Mouse (Mus musculus) embryo, embryonic 9.5 days (tissue): ENCODE data around the gene Cmc2.
A peak's percentile ranks its signal among the peaks of the same experiment; 100 is the strongest.

Experiments
- DNase-seq: peaks from one replicate; pipeline ENCODE4 v3.0.0-alpha.2; 2017; ENCODE audit errors: extremely low spot score

Cmc2 gene

DNA sequence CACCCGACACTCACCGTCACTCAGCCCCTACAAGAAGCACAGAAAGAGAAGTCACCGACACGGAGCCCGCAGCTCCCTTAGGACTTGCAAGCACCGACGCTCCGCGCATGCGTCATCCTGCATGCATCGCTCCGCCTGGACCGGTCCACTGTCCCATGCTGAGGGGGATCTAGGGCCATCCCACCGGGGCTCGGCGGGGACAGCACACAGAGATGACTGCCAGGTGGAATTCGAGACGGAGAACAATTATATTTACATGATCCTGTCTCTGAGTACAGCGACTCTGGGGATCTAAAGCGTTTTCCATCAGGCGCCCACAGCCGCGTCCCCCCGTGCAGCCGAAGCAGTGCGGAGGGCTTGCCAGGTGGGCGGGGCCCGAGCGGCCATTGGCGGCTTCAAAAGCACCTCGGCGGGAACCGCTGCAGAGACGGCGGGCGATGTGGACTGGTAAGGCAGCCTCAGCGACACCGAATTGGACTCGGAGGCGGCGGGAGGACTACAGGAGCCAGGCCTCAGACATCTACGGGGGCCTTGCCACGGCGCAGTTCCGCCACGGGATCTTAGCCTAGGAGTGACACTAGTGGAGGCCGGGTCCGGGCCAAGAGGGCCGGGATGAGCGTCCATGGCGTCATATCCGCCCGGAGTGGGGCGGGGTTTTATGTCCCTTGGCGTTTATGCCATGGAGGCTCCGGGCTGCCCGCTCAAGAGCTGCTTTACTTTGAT, at the start of gene Cmc2, which contains the start of gene Cenpn:
Cmc2 (minus strand) TSS at position 119 of the 723 bp plus-strand sequence.
Cenpn (plus strand) TSS at position 394 of the 723 bp plus-strand sequence.
- peak; percentile 97 for DNase-seq

DNA sequence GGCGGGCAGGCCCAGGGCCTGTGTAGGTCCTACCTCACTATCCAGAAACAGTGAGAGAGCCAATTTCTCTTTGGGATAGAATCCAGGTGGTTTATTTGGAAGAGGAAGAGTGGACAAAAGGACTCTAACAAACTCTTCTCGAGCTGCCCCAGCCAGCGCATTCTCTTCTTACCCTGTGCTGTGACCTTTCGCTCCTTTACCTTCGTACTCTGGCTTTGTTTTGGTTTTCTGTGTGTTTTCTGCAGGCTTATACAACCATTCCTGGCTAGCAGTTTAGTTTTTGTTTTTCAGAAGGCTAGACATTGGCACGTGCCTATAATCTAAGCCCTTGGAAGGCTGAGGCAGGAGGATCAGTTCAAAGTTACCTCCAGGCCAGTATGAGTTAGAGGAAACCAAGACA, 48.3 kb upstream of the Cmc2 start:
- no peak for DNase-seq

DNA sequence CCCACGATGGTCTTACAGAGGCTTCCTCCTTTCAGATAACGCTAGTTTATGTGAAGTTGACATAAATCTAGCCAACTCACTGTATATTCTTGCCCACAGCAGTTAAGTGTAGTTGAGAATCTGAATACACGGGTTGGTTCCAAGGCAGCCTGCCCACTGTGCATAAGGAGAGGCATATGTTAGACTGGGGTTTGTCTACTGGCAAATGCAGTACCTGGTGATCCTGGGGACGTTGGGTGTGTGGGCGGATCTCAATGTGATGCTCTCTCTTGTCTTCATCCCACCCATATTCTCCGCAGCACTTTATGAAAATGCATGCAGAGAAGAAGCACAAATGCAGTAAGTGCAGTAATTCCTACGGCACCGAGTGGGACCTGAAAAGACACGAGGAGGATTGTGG, 33.2 kb upstream of the Cmc2 start:
- DNase-seq, result no peak

DNA sequence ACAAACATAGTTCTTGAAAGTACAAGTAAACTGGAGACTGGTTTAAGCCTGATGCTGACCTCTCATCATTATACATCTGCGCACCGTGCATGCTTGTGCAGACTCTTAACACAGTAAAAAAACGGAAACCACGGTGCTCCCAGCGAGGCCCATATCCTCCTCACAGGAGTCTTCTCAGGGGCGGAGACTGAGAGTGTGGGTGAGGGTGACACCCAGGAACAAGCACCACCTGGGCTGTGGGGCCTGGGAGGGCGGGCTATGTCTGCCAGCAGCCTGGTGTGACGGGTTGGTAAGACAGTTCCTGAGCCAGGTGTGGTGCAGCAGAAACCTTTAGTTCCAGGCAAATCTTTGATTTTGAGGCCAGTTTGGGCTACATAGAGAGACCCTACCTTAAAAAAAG, 31.2 kb upstream of the Cmc2 start:
- DNase-seq, result no peak

DNA sequence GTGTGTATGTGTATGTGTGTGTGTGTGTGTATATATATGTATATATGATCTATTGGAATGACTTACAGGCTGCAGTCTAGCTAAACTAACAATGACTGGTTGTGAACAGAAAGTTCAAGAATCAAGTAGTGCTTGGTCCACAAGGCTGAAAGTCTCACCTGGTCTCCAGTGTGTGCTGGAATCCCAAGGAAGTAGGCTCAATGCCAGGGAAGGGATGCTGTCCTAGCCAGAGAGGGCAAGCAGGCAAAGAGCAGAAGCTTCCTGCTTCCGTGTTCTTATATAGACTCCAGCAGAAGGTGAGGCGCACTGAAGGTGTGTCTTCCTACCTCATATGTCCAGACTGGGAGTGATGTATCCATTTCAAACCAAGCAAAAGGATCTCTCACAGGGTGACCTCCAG, 30.5 kb upstream of the Cmc2 start:
- no peak for DNase-seq

DNA sequence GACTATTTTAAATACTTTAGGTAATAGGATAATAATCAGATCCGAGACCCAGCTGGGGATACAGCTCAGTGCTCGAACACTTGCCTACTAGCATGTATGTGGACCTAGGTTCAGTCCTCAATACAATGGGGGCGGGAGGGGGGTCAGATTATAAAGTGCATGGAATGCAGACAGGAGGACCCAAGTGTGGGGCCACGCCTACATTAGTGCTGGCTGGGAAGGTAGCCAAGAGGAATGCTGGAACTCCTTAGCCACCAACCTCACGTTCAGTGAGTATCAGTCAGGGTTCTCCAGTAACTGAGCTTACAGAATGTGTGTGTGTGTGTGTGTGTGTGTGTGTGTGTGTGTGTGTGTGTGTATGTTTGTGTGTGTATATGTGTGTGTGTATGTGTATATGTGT, 30.1 kb upstream of the Cmc2 start:
- no peak for DNase-seq

DNA sequence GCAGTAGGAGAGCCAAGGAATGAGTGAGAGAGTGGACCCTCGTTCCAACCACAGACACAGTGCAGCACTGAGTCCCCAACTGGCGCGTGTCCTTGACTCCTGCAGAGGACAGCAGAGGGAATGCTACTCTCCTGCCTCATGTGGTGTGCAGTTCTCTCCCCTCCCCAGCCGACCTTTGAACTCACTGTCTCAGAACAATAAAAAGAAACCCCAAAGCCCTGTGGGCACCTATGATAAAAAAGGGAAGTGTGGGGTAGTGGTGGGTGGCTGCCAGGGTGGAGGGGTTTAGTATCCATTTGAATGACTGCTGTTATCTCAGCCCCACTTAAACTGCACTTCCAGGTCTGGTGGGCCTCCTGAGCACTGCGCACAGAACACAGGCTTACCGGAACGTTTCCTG, 26.3 kb upstream of the Cmc2 start:
- no peak for DNase-seq

DNA sequence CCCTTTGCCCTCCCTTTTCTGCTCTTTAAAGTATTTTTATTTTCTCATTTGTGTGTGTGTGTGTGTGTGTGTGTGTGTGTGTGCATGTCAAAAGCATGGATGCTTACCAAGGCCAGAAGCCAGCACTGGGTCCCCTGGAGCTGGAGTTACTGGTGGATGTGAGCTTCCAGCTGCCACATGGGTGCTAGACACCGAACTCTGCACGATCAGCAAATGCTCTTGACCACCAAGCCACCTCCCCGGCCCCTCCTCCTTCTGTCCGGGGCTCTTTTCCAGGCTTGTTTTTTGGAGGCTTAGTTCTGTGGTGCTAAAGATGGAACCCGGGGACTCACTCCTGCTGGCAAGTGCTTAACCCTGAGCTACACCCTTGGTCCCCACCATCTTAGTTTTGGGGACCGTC, 25.6 kb upstream of the Cmc2 start:
- no peak for DNase-seq

DNA sequence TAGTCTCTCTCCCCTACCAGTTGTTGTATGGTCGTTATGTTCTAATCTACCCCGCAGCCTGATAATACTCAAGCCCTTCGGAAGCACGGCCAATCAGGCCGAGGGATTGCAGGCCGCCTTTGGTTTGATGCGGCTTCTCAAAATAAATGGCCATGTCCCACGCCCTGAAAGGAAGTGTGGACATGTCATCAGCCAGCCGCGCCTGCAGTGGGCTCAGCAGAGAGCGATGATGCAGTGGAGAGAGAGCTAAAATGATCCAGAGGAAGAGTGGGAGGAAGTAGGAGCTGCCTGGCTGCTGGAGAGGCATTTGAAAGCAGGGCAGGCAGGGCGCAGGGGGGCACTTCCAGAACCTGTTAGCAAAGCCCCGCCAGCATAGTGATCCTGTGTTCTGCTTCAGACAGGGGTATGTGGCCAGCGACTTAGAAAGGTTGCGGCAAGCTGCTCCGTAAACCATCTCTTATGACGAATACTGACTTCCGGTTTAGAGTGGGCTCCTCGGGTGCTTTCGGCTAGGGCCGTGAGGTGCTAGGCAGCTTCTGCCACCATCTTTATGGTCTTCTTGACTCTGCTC, 25.1 kb upstream of the Cmc2 start:
- DNase-seq, result no peak

DNA sequence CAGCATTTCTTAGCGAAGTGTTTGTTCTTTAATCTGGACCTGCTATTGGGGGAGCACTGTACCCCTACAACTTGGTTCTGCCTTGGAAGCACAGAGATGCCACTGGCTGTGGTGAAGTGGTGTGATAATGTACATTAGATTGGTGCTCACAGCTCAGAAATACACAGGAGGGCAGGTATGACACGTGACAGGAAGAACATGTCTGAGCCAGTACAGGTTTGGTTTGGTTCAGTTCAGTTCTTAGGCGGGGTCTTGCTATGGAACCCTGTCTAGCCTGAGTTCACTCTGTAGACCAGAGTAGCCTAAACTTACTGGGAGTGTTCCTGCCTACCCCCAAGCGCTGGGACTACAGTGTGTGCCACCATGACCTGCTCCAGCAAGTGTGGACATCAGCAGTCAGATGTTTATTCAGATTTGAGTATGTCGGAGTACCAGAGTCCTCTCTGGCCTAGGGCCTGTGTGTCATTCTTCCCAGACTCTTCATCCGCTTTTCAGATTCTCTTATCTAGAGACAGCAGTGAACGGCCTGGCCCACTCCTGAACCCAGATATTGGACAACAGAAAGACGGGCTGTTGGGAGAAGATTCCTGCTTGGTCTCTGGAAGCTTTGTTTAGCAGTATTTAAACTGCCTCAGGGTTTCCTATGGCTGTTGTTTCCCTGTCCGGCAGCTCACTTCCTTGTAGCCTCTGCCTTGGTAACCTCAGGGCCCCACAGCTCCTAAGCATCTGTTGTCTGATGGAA, 24.1 kb upstream of the Cmc2 start:
- DNase-seq, result no peak

DNA sequence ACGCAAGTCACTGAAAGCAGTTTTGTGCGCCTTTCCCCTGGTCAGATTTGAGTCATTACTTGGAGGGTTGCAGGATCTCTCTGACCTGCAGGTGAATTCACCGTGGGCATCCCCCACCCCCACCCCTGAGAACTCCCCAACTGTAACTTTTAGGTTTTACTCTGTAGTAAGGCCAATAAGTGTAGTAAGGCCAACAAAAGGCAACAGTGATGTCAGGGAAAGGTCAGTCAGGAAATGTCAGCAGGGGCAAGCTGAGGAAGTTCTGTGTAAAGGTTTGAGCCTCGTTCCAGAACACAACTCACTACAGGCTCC, 23.1 kb upstream of the Cmc2 start:
- no peak for DNase-seq

DNA sequence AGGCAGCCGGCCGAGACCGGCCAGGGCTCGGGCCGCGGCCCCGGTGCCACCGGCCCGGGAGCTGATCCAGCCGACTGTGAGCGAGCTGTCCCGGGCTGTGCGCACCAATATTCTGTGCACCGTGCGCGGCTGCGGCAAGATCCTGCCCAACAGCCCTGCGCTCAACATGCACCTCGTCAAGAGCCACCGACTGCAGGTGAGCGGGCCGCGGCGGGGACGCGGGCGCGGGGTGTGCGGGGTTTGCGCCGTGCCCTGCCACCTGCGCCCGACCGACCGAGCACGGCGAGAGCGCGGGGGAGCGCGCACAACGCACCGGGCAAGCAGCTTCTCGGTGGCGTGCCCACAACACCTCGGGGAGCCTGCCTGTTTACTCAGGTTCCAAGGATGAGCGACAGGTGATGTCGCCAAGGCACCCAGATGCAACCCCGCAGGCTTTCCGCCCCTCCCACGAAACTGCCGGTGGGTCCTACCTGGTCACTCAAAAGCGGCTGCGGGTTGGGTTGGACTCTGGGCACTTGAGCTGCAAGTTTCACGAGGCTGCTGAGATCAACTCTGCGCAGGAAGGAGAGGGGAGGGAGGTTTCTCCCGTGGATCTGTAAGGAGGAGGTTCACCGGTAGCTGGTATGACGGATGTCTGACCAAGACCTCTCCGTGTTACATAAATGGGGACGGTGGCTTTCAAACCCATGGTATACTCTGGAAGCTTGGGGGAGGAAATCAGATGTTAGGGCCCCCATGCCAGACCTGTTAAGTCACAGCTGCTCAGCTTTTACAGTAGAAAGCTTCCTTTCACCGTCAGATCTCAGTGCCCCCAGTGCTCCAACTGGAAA, 22.5 kb upstream of the Cmc2 start:
- no peak for DNase-seq

DNA sequence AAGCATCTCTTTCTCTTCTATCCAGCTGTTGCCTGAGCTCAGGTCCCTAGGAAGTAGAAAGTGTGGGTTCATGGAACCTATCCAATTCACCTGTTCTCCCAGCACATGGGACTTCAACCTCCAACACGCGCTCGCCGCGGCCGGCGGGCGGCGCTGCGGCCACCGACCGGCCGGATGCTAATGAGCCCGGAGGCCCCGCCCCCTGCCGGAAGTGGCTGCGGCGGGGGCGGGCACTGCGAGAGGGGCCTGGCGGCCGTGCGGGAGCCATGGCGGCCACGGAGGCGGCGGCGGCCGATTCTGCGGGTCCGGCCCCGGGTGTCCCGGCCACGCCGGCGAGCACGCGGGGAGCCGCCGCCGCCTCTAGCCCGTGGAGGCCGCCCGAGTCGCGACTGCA, 21.9 kb upstream of the Cmc2 start, which contains the start of gene Atmin:
Atmin (plus strand) TSS at position 233 of the 394 bp plus-strand sequence.
- DNase-seq, result peak; percentile 83

DNA sequence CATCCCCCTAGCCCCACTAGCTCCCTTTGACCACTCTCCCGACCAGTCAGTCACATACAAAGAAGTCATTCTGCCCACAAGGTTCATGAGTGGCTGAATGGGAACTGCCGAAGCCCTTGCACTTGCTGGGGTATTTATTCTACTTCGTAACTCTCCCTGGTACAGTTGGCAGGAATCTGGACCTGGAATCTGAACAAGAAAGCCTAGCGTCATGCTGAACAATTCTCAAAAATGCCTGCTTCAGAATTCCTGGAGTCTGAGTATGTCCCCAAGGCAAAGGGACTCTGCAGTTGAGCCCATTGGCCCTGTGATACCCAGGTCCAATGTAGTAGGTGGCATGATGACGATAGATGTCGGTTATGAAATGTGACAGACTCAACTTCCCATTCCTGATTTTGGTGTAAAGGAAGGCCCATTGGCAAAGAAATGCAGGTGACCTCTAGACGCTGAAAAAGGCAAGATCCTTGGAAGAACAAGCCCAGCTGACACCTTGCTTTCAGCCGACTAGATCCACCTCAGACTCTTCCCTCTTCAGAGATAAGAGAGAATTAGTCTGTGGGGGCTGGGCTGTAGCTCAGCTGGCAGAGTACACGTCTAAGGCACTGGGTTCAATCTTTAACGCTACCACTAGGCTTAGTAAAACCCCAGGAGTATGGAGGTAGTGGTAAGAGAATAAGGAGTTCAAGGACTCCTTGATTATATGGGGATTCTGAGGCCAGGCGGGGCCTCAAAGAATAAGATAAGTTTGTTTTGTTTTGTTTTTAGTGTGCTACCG, 21.2 kb upstream of the Cmc2 start:
- DNase-seq, result no peak

DNA sequence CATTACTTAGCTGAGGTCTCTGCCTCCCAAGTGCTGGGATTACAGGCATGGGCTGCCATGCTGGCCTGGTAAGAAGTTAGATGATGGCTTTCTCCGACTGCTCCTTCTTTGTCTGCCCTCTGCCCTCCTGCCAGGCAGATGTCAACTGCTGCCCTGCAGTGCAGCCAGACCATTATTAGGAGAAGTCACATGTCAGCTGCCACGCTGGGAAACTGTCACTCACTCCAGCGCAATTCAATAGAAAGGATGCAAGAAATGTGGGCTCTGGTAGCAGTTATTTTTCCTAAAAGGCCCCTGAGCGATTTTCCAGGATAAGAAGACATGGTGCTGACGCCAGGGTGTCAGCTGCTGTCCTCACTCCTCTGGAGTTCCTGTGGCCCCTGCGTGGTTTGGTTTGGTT, 14.3 kb upstream of the Cmc2 start:
- DNase-seq, result no peak

DNA sequence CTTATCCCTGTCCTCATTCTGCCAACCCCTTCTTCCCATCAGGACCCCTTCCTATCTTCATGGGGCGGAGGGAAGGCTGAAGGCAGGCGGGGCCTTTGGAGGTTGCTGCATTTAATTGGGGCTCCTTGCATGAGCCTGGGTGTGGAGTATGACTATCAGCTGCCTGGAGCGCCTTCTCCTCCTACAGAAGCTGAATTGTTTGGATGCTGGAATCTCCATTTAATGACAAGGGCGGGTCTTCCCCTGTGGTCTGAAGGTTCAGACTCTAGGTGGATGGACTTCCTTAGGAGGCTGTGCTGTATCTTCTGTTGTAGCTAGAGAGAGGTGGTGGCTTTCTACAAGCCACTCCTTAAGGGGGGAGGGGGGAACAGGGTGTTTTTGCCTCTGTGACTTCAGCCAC, 13.7 kb upstream of the Cmc2 start:
- DNase-seq, result no peak

DNA sequence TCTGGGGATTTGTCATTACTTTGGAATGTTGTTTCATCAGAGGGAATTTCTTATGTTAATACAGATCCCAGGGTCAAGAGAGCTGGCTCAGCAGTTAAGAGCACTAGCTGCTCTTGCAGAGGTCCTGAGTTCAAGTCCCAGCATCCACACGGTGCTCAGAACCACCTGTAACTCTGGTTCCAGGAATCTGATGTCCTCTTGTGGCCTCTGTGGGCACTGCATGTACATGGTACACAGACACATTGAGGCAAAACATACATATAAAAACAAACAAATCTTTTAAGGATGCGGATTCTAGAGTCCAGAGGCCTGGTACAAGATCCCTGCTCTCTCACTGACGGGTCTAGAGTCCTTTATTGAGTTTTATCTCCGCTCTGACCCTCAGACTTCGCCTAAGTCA, 7.3 kb upstream of the Cmc2 start:
- no peak for DNase-seq

DNA sequence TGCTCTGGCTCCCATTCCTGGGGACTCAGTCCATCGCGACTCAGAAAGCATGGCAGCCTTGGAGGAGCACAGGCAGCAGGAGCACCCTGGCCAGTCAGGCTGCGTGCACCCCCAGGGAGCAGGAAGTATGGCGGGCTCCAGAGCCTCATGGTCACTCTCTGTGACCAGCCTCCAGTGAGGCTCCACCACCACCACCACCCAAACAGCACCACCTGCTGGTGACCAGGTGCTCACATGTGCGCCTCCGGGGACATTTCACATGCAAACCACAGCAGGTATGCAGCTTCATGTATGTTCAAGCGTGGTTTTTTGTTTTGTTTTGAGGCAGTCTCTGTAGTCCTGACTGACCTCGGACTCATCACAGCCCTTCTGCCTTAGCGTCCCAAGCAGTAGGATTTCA, 6.6 kb upstream of the Cmc2 start:
- peak; percentile 33 for DNase-seq

DNA sequence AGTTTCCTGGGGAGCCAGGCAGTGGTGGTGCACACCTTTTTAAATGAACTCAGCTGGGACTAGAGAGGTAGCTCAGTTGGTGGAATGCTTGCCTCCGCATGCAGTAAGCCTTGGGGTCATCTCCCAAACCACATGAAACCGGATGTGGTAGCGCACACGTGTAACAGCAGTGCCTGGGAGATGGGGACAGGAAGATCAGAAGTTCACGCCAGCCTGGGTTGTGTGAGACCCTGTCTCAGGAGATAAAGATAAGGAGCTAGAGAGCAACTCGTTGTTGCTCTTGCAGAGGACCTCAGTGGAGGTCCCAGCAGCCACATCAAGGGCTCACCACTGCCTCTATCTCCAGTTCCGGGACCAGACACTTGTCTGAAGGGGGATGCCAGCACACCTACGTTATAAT, 2.3 kb upstream of the Cmc2 start:
- DNase-seq, result no peak

DNA sequence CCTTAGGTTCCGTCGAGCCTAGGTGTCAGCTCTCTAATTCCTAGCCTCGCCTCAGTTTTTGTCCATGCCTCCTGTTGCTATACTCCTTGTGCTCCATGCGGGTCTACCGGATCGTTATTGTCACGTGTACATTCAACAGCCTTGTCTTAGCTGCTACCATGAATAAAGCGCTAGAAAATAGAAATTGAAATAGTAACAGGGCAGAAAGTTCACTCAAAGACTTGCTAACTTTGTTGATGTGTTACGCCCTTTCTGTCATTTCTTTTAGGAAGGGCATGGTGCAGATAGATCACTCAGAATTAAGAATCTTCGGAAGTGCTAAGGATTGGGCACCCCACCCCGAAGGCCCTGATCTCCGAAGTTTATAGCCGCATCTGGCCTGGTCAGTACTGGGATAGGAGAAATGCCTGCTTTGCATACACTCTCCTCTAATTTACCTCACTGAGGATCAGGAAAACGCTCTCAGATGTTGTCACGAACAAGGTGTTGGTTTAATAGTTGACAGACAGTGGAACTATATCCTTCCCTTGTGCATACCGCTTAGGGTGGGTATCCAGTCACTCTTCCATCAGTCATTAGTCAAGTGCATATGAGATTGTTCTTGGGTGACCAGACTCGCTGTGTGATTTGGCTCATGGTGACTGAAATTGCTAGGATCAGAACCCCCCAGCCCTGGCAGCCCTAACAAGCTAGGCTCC, 954 bp upstream of the Cmc2 start:
- DNase-seq, result no peak

DNA sequence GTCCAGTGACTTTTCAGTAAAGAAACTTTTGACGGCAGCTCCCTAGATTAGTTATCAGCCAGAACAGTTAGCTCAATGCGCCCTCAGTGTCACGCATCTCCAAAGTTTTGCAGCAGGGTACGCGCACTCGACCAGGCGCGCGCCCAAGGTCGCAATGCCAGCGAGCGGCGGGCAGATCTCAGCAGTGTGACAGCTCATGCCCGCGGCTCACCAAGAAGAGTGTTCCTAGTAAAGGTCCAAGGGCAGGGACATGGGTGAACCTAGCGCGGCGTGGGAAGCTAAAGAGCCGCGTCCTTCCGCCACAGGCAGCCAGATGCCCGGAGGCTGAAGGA, 284 bp downstream of the Cmc2 start:
- DNase-seq, result no peak
